Mouse (Mus musculus) inflammation-experienced regulatory T-cells, adult 16 weeks (primary cell): ENCODE measurements around the gene Clec1b. TPM values are rescaled to one million over a fixed set of nuclear protein-coding genes. Genes with fewer than 3 reads are reported as not detected.

Experiments
- polyA plus RNA-seq: library from polyadenylated mRNA; unstranded; fragments of 100-300 nt; shearing (Covaris generic); gene quantifications from one replicate; pipeline ENCODE4 v1.2.1, GENCODE M21; 2017

The Clec1b gene
- 1.5 TPM for polyA plus RNA-seq

DNA sequence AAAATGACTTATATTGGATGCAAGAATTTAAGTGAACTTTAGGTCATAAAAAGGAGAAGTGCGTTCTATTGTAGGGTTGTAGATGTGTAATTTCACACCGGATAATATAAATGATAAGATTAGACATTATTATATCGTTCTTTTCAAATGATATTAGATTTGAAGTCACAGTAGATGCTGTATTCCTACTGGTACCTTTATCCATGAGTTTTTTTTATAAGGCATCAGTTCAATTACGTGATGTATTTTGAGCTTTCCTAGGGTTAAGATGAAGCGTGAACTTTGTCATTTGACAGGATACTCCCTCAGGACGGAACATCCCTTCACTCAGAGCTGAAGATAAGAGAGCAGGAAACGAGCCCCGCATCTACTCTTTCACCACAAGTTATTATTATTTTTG, at the start of gene Clec1b:
Gene Clec1b, plus strand, starts transcription at position 301 of the 400 bp plus-strand sequence.

DNA sequence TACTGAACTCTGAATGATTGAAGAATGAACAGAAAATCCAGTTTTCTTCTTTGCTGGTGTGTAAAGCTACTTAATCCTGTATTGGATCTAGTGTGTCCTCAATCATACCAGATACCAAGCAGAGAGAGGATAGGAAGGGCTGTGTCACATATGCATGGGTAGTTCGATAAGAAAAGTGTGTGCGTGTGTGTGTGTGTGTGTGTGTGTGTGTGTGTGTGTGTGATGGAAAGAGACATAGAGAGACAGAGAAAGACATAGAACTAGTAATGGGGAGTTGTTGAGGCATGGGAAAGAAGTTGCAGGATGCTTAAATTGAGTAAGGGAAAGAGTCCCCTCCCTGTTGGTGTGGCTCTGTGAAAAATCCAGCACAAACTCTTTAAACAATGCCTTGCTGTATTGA, 11.3 kb upstream of the Clec1b start, which contains the start of gene Clec12b:
Gene Clec12b, minus strand, starts transcription at position 101 of the 400 bp plus-strand sequence.

DNA sequence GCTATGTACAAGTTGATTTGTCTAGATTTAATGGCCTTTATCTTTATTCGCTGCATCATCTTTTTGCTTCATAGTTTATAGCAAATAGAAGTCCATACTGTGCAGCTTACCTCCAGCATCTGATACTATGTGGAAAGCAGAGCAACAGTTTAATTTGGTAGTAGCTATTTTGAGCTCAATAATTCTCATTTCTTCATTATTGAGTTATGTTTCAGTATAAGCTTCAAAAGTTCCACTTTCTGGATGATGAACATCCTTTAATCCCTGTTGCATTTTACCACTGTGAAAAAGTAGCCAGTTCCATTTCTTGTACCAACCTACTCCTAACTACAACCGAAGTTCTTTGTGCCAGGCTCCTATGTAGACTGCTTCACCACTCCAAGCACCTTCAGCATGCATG, 11.5 kb downstream of the Clec1b start, which contains the start of gene Clec9a:
Gene Clec9a, plus strand, starts transcription at position 301 of the 400 bp plus-strand sequence.

DNA sequence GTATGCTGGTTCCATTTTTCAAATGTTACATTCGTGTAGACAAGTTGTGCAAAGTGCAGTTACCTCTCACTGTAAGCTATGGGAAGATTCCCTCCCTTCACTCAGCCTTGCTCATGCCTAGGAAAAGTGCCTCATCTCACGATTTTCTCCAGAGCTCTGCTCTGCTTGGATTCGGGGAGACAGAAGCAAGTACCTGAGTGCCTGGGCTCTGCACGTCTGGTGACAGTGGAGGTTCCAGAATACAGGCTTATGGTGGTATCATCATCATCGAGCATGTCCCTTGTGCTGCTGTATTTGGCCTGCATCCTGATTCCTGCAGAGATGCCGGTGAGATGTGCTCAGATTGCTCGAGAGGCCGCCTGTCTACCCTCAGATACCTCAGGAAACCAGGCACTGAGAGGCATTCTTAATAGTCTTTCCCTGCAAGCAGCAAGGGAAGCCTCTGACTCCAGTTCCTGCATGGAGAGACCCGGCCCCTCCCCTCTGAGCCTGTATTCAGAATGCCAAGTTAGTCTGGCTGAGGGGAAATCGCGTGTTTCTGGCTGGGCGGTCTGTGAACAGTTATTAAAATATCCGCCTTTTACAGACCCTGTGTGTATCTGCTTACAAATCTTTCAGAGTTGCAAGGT, 54.4 kb downstream of the Clec1b start, which contains the start of gene Clec1a:
Gene Clec1a, minus strand, starts transcription at position 590 of the 629 bp plus-strand sequence.

Other genes starting within 250 kb of the Clec1b start
- gene Clec2d, start 216.7 kb upstream of the Clec1b start, polyA plus RNA-seq = 16.7 TPM
- 146 TPM for gene Cd69, start 121.9 kb upstream of the Clec1b start, polyA plus RNA-seq
- not detected for gene 4922502D21Rik, start 65.5 kb upstream of the Clec1b start, polyA plus RNA-seq
- 1.5 TPM for gene Clec12a, start 54.6 kb upstream of the Clec1b start, polyA plus RNA-seq
- gene Clec12b, start 11.4 kb upstream of the Clec1b start, polyA plus RNA-seq = not detected
- gene Clec9a, start 11.6 kb downstream of the Clec1b start, polyA plus RNA-seq = not detected
- not detected for gene Clec1a, start 54.7 kb downstream of the Clec1b start, polyA plus RNA-seq
- gene Olr1, start 109.9 kb downstream of the Clec1b start, polyA plus RNA-seq = 0.11 TPM
- gene Tmem52b, start 115.3 kb downstream of the Clec1b start, polyA plus RNA-seq = not detected
- 29.5 TPM for gene Gabarapl1, start 135.9 kb downstream of the Clec1b start, polyA plus RNA-seq
- not detected for gene Klre1, start 180.6 kb downstream of the Clec1b start, polyA plus RNA-seq
- 1.7 TPM for gene Klrd1, start 194.5 kb downstream of the Clec1b start, polyA plus RNA-seq
- 1.8 TPM for gene Klrk1, start 226.6 kb downstream of the Clec1b start, polyA plus RNA-seq
- not detected for gene Klrc3, start 246.0 kb downstream of the Clec1b start, polyA plus RNA-seq